17 mouse cellular contexts compared by ENCODE assay signal in genomic region chr16:11632205-11632747, GRCm38 (mm10).
DNase-seq lines count a peak whose midpoint lies in the region; ATAC-seq and TF ChIP-seq lines count a peak whose summit lies in the region.
"Had no signal": no experiment of that assay in that cellular context is flagged by ENCODE, and none has a peak within 500 bp of the region (broad histone marks: within the 10 kb centered on the region; RNA-seq: fewer than 3 reads in every experiment).

No protein-coding gene starts in this region.

- no peak overlapping the region for H3K27ac ChIP-seq in liver, embryonic 11.5 days (ENCODE audit: low read depth, low read length)
- peak overlapping the region; percentile 53 for H3K27ac ChIP-seq in bone marrow macrophage, adult 2 months (ENCODE audit: insufficient read depth, low read depth, low read length)
- H3K27ac ChIP-seq in liver, embryonic 13.5 days = peak overlapping the region; percentile 13
- H3K27ac ChIP-seq in kidney, embryonic 14.5 days (ENCODE audit: low read depth, low read length) = no peak overlapping the region
- H3K27ac ChIP-seq: embryonic facial prominence, embryonic 12.5 days had no signal

- TF ChIP-seq CTCF in bone marrow macrophage, adult 2 months (IDR thresholded peaks at IDR 0.05; ENCODE audit: low read depth, low read length) = no peak

- DNase-seq in liver, embryonic 11.5 days (ENCODE audit: low spot score) = no peak
- DNase-seq in liver = no peak
- DNase-seq in liver, embryonic 13.5 days = no peak
- DNase-seq in thymus, postnatal 14 days = peak; percentile 34
- no peak for DNase-seq in frontal cortex, adult 2 months (ENCODE audit: extremely low spot score in 1 of 2, low spot score in 1 of 2)
- DNase-seq in ovary, adult 18-20 months (ENCODE audit: low spot score) = no peak
- DNase-seq: adrenal gland, adult 2 months; cerebellum, adult 9-10 months; gastrocnemius, postnatal 14 days; heart, postnatal 4 days; lung, postnatal 36 days; right cerebral cortex, adult 18-20 months had no signal

- peak; percentile 29; the same call in 1 of the 2 replicates for ATAC-seq in liver, embryonic 11.5 days (replicated peaks; ENCODE audit: low FRiP score)
- peak; percentile 55; the same call in 1 of the 2 replicates for ATAC-seq in liver, embryonic 13.5 days (ENCODE audit: low read depth)
- no peak for ATAC-seq in kidney, embryonic 14.5 days (ENCODE audit: low FRiP score, low TSS enrichment)
- ATAC-seq: intestine, postnatal 0 days had no signal

- no peaks in the 10 kb centered on the region for H3K27me3 ChIP-seq in liver, embryonic 11.5 days (replicated peaks; ENCODE audit: control insufficient read depth, insufficient read depth, low read length)
- no peaks in the 10 kb centered on the region for H3K27me3 ChIP-seq in liver, embryonic 13.5 days
- no peaks in the 10 kb centered on the region for H3K27me3 ChIP-seq in kidney, embryonic 14.5 days (ENCODE audit: control insufficient read depth, insufficient read depth, low read length)
- H3K27me3 ChIP-seq: embryonic facial prominence, embryonic 12.5 days had no signal

- no peaks in the 10 kb centered on the region for H3K9me3 ChIP-seq in liver, embryonic 11.5 days (ENCODE audit: control insufficient read depth, low read length)
- no peaks in the 10 kb centered on the region for H3K9me3 ChIP-seq in liver, embryonic 13.5 days (replicated peaks)
- H3K9me3 ChIP-seq in kidney, embryonic 14.5 days (ENCODE audit: control insufficient read depth, low read length) = no peaks in the 10 kb centered on the region
- H3K9me3 ChIP-seq: embryonic facial prominence, embryonic 12.5 days had no signal

- no peaks in the 10 kb centered on the region for H3K36me3 ChIP-seq in liver, embryonic 11.5 days (ENCODE audit: control insufficient read depth, insufficient read depth, low read length)
- H3K36me3 ChIP-seq in liver, embryonic 13.5 days = no peaks in the 10 kb centered on the region
- no peaks in the 10 kb centered on the region for H3K36me3 ChIP-seq in kidney, embryonic 14.5 days (ENCODE audit: control insufficient read depth, insufficient read depth, low read length)
- H3K36me3 ChIP-seq: embryonic facial prominence, embryonic 12.5 days had no signal

- H3K4me1 ChIP-seq in liver, embryonic 11.5 days (replicated peaks; ENCODE audit: control insufficient read depth, insufficient read depth, low read length) = peaks cover 8% of the 10 kb centered on the region
- H3K4me1 ChIP-seq in bone marrow macrophage, adult 2 months (ENCODE audit: control insufficient read depth, insufficient read depth, low read length) = peaks cover 40% of the 10 kb centered on the region
- peaks cover 23% of the 10 kb centered on the region for H3K4me1 ChIP-seq in liver, embryonic 13.5 days (replicated peaks)
- peaks cover 6% of the 10 kb centered on the region; the same call in 1 of the 2 replicates for H3K4me1 ChIP-seq in kidney, embryonic 14.5 days (ENCODE audit: control insufficient read depth, insufficient read depth, low read length)

- TF ChIP-seq POLR2A in bone marrow macrophage, adult 2 months (IDR thresholded peaks at IDR 0.05; ENCODE audit: borderline replicate concordance, low read depth, low read length) = no peak

- H3K9ac ChIP-seq in liver, embryonic 11.5 days (ENCODE audit: low read depth, low read length) = no peak overlapping the region
- no peak overlapping the region for H3K9ac ChIP-seq in liver, embryonic 13.5 days
- H3K9ac ChIP-seq in kidney, embryonic 14.5 days (ENCODE audit: low read depth, low read length) = no peak overlapping the region
- H3K9ac ChIP-seq: embryonic facial prominence, embryonic 12.5 days had no signal

- no peak overlapping the region for H3K4me2 ChIP-seq in liver, embryonic 11.5 days
- H3K4me2 ChIP-seq in liver, embryonic 13.5 days = no peak overlapping the region
- no peak overlapping the region for H3K4me2 ChIP-seq in kidney, embryonic 14.5 days (replicated peaks; ENCODE audit: low read depth, low read length)
- H3K4me2 ChIP-seq: embryonic facial prominence, embryonic 12.5 days; heart, embryonic 11.5 days had no signal

- H3K4me3 ChIP-seq in liver, embryonic 11.5 days (ENCODE audit: low read depth, low read length) = no peak overlapping the region
- H3K4me3 ChIP-seq in bone marrow macrophage, adult 2 months (ENCODE audit: insufficient read depth, low read length) = no peak overlapping the region
- H3K4me3 ChIP-seq in liver, embryonic 13.5 days (replicated peaks) = no peak overlapping the region
- no peak overlapping the region for H3K4me3 ChIP-seq in kidney, embryonic 14.5 days (ENCODE audit: low read length)
- H3K4me3 ChIP-seq: embryonic facial prominence, embryonic 12.5 days had no signal

- WGBS in liver, embryonic 11.5 days = 39% methylated on average over 2 of the region's 2 CpGs
- 18% methylated on average over 2 of the region's 2 CpGs for WGBS in liver, embryonic 13.5 days (ENCODE audit: insufficient replicate concordance)
- 73% methylated on average over 2 of the region's 2 CpGs for WGBS in kidney, embryonic 14.5 days

Comparison
In these comparisons a context has a peak if more than half of its experiments do, and no peak if none do; other contexts are left out.
1. H3K27ac ChIP-seq: peak in bone marrow macrophage, adult 2 months (single experiment) and liver, embryonic 13.5 days (single experiment); none in liver, embryonic 11.5 days (single experiment) and kidney, embryonic 14.5 days (single experiment).